Comparison of ENCODE assay signal across 17 mouse cellular contexts in genomic region chr16:86897967-86898710, GRCm38 (mm10).
"Had no signal": no experiment of that assay in that cellular context is flagged by ENCODE, and none has a peak within 500 bp of the region (broad histone marks: within the 10 kb centered on the region; RNA-seq: fewer than 3 reads in every experiment).

No protein-coding gene starts in this region.

- H3K4me2 ChIP-seq: limb, embryonic 12.5 days; liver, embryonic 13.5 days; lung, embryonic 15.5 days; midbrain, embryonic 13.5 days; neural tube, embryonic 15.5 days had no signal

- H3K36me3 ChIP-seq: limb, embryonic 12.5 days; liver, embryonic 13.5 days; lung, embryonic 15.5 days; midbrain, embryonic 13.5 days; neural tube, embryonic 15.5 days had no signal

- DNase-seq: kidney, adult 18-20 months; kidney, postnatal 10 days; layer of hippocampus, adult 9-11 months; layer of hippocampus, postnatal 36 days; liver; liver, embryonic 13.5 days; liver, postnatal 0 days; lung, postnatal 14 days; right cerebral cortex, postnatal 14 days; thymus, postnatal 36 days had no signal

- H3K9ac ChIP-seq: limb, embryonic 12.5 days; liver, embryonic 13.5 days; liver, postnatal 0 days; lung, embryonic 15.5 days; midbrain, embryonic 13.5 days; neural tube, embryonic 15.5 days had no signal

- H3K9me3 ChIP-seq: limb, embryonic 12.5 days; liver, embryonic 13.5 days; lung, embryonic 15.5 days; midbrain, embryonic 13.5 days; neural tube, embryonic 15.5 days had no signal

- ATAC-seq: liver, postnatal 0 days; midbrain, embryonic 13.5 days had no signal

- H3K27me3 ChIP-seq: limb, embryonic 12.5 days; liver, embryonic 13.5 days; lung, embryonic 15.5 days; megakaryocyte, embryonic 14.5 days; midbrain, embryonic 13.5 days; neural tube, embryonic 15.5 days had no signal

- H3K27ac ChIP-seq: limb, embryonic 12.5 days; liver, embryonic 13.5 days; lung, embryonic 15.5 days; macrophage; midbrain, embryonic 13.5 days; neural tube, embryonic 15.5 days had no signal

- H3K4me3 ChIP-seq: limb, embryonic 12.5 days; liver, embryonic 13.5 days; lung, embryonic 15.5 days; megakaryocyte, embryonic 14.5 days; midbrain, embryonic 13.5 days; myocyte; neural tube, embryonic 15.5 days had no signal

- H3K4me1 ChIP-seq: limb, embryonic 12.5 days; liver, embryonic 13.5 days; lung, embryonic 15.5 days; megakaryocyte, embryonic 14.5 days; midbrain, embryonic 13.5 days; neural tube, embryonic 15.5 days had no signal
